Mouse (Mus musculus) liver (tissue): ENCODE results near the gene Macrod2.

Experiments
- DNase-seq: peaks from one replicate; pipeline ENCODE4 v3.0.0-alpha.2; 2020; ENCODE audit warnings: mixed read lengths

Gene Macrod2

DNA sequence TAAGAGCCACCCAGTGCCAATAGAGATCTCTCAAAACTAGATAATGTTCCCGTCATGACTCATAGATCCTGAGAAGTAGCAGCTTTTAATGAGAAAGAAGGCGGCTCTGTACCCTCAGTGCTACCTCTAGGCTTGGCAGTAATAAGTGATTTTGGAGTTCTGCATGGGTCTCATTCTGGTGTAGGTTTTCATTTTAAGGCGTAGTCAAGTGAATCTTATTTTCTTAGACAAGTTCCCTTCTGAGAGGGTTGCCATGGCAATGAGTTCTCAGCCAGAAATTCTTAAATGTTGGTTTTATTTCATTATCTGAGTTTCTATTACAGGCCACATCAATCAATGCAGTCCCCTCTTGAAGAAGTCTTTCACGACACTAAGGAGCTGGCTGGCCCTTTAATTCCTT lies 1127.0 kb downstream of the Macrod2 start:
- no peak for DNase-seq

DNA sequence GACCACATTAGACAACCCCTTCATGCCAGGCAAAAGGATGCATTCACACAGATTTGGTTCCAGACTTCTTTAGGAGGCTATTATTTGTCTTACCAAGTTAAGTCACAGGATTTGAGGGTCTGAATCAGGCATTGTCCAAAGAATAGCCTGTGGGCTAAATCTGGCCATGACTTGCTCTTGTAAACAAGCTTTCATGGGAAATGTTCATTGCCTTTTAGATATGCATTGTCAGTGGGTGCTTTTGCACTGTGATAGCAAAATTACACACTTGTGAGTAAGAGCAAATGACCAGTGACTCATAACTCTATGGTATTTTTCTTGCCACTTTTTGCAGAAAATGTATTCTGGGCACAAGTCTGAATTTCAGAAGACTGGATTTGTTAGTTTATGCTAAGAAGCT lies 1150.8 kb downstream of the Macrod2 start:
- no peak for DNase-seq

DNA sequence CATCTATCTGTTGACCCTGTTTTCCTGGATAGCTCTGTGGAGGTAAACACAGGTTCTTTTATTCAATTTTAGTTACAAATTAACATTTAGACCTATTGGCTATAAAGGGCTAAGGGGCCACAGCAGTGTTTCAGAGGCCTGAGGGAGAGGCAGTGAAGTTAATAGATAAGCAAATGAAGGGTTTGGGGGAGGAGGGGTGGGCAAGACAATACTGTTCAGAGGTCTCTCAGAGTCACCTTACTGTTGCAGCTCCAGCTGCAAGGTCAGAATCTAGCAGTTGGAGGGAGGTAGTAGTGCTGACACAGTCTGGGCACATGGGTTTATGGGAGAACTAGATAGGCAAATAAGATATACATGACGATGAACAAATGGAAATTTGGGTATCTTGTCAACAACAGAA lies 1156.6 kb downstream of the Macrod2 start:
- DNase-seq = no peak

DNA sequence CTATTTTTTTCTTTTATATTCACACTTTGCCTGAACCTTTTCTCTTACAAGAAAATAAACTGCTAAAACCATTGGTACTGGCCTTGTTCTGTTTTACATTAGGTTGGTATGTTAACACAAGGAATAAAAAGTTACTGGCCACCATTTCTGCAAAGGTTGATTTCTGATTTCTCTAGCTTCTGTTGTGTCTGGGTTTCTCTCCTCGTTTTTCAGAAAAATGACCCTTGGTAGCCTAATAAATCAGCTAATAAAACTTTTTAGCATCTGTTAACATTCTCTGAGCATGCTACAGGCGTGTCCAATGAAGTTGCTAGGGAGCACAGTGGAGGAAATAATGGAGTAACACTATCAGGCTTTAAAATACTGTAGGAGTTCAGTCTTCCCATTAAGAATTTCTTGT lies 1161.6 kb downstream of the Macrod2 start:
- no peak for DNase-seq

- DNase-seq = no peak
These were observed 1163.2 kb downstream of the Macrod2 start for GRCm38 (mm10) chr2:141558242-141558827.

GRCm38 (mm10) chr2:141565986-141566385 lies 1170.9 kb downstream of the Macrod2 start:
- no peak for DNase-seq

DNA sequence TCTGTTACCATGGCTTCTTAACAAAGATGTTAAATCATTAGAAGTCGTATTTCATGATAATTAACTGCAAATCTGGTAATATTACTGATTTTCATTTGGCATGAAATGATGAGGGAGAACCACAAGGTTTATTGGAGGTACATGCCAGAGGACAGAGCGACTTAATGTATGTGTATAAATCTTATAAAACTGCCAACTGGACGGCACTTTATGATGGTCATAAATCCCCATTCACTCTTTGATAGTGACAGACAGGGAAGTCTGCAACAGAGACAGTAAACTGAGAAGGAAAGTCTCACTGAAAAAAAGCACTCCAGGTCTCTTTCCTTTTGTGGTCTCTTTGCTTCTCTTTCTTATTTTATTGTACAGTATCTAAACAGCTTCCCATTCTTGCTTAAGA lies 1176.3 kb downstream of the Macrod2 start:
- no peak for DNase-seq

GRCm38 (mm10) chr2:141578206-141578605 lies 1183.1 kb downstream of the Macrod2 start:
- DNase-seq = no peak

DNA sequence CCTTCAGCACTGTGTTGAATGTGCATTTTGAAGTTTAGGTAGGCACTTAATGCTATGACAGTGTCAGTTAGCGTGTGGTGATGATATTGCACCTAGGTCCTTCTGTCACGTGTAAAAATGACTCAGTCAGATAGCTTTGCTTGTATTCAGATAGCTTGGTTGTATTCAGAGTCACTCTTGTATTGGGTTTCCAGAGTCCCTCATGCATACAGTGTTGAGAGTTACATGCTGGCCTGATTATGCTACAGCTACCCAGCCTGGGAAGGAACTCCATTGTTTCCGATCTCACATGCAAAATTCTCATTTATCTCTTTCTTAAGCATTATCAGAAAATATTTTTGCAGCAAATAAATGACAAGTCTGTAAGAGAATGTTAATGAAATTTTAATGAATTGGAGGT lies 1187.3 kb downstream of the Macrod2 start:
- DNase-seq = no peak

DNA sequence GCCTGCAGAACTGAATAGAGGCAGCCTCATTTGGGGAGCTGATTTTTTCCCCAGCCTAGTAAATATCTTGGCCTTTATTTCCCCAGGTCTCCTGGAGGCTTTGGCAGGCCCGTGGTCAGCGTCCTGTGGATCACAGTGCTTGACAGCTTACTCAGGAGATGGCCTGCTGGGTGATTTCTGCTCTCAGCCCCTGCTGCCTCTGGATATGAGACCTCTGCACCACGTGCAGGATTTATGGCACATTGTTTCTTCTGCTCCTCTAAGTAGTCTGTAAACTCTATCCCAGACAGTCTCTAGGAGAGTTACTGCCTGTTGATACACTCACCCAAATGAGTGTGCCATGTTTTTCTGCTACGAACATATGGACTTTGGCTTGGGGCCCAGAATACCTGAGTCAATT lies 1187.8 kb downstream of the Macrod2 start:
- peak; percentile 3 for DNase-seq

DNA sequence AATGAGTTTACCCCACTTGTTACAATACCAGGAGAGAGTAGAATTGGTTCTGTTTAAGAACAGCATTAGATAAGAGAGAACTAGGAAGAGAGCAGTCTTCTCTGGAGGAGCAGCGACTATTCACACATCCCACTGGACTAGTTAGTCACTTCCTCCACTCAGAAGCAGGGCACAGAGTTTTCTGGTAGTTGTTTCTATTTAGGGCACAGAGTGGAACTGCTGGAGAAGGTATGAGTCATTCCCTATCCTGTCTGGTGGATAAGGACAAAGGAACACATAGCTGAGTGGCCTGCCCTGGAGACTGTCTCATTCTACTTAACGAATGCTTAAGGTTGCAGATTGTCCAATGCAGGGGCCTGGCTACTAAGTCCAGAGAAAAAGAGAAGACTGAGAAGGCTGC lies 1192.2 kb downstream of the Macrod2 start:
- no peak for DNase-seq

DNA sequence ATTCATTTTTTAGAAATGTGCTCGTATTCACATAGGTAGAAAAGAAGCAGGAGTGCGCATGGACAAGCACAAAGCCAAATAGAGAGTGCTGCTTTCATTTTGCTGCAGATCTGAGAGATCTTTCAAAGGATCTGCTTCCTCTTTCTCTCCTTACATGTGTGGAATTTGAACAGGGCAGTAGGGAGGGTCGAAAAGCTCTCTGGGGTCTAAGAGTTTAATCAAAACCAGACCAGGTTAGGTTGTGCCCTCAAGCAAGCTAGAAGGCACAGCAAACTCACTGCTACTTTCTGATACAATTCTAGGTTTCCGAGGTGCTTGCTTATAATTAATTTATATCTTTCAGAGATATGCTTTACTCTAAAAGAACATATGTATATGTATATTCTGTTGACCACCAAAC lies 1196.2 kb downstream of the Macrod2 start:
- DNase-seq = no peak

GRCm38 (mm10) chr2:141594811-141595210 lies 1199.7 kb downstream of the Macrod2 start:
- DNase-seq = no peak

DNA sequence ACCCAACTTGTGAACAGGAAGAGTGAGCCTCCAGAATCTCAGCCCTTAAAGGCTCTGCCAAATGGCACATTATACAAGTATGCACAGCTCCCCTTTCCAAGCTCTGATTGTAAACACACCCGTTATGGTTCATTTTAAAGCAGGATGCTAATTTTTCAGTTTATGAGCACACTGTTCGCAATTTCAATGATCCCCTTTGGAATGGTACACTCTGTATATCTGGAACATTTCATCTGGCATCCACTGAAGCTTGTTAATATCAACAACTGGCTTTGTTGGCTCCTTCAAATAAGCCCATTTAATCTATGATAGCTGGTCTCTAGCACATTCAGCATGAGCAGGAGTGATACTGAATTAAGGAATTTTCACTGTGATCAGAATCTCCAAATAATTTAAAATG lies 1222.6 kb downstream of the Macrod2 start:
- DNase-seq = no peak

DNA sequence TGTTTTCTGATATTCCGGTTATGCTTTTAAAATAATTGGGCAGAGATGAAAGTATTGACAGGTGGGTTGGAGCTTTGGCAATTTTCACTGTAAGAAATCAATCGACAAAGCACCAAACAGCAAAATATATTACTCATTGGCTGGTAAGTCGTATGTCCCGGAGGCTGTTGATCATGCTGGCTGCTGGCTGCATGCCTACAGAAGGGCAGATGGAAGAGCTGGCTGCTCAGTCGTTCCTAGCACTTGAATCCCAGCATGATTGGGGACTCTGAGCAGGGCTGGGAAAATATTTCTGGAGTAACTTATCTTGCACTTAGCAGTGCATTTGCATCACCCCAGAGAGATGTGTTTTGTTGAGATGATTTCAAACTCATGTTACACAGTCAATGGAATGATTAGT lies 1223.1 kb downstream of the Macrod2 start:
- DNase-seq = no peak

DNA sequence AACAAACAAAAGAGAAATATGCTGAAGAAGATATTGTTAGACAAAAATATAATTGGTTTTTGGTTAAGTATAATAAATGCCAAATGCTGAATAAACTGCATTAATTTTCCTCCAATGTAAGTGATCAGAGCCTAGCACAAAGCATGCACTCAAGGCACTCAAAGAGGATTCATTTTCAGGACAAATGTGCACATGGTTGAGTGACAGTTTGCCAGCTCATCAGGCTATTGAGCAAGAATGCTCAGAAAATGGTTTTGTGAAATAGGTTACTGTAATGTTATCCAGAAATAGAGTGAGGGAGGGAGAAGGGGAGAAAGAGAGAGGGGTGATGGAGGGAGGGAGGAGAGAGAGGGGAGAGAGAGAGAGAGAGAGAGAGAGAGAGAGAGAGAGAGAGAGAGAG lies 1268.9 kb downstream of the Macrod2 start:
- DNase-seq = no peak

GRCm38 (mm10) chr2:141672814-141673213 lies 1277.7 kb downstream of the Macrod2 start:
- DNase-seq = no peak

- DNase-seq = no peak
These were observed 1278.3 kb downstream of the Macrod2 start for GRCm38 (mm10) chr2:141673405-141673804.

- no peak for DNase-seq
These were observed 1302.4 kb downstream of the Macrod2 start for GRCm38 (mm10) chr2:141697541-141697940.

- DNase-seq = no peak
These were observed 1303.2 kb downstream of the Macrod2 start for GRCm38 (mm10) chr2:141698320-141698719.

GRCm38 (mm10) chr2:141700759-141701452 lies 1305.8 kb downstream of the Macrod2 start:
- no peak for DNase-seq

DNA sequence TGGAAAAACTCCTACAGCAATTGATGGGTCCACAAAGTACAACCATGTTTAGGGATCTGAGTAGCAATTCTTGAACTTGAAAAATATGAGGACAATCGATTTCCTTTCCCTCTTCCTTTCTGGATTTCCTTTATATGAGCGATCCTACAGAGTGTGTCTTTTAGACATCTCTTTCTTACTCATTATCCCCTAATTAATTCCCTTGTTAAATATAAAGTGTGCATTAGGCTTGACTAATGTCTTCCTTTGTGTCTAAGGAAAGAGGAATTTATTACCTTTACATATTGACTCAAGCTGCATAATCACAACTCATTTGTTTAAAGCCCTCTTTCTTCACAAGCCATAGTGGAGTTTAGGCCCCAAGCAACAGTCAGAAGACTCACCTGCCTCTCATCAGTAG lies 1316.7 kb downstream of the Macrod2 start:
- no peak for DNase-seq

- no peak for DNase-seq
These were observed 1317.2 kb downstream of the Macrod2 start for GRCm38 (mm10) chr2:141712265-141712664.

DNA sequence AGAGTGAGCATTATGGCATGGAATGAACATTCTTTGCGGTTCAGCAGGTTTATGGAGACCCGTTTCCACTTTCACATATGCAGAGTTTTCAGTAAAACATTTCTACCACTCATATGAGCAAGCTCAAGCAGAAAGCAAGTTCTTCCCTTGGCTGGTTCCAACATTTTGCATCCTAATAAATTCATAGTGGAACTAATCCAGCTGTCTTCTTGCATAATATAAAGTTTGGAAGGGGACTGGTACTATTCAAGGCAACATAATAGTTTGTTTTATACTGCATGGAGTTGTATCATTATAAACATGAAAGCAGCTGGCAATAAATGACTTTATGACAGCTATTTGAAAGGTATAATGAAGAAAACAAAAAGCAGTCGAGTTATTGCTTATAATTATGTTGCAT lies 1320.0 kb downstream of the Macrod2 start:
- DNase-seq = no peak

- no peak for DNase-seq
These were observed 1327.4 kb downstream of the Macrod2 start for GRCm38 (mm10) chr2:141722531-141722930.
